Mouse (Mus musculus) liver, postnatal 0 days (tissue): Measurements from ENCODE around the gene Mtcl1.

Experiments used
- CTCF ChIP-seq: sonication (generic); IDR thresholded peaks from 2 replicates; pipeline ENCODE4 v1.5.1; 2016; ENCODE audit warnings: antibody characterized with exemption, low read depth
- EP300 ChIP-seq: IDR thresholded peaks from 2 replicates; pipeline ENCODE4 v1.6.1; 2016; ENCODE audit warnings: antibody characterized with exemption, low read depth, mild to moderate bottlenecking

- TF ChIP-seq CTCF (no peak), EP300 (no peak)
Measured at GRCm38 (mm10) chr17:66479813-66480490, 30.4 kb upstream of the Mtcl1 start.
